Mouse (Mus musculus) erythroblast, adult 5-6 weeks (primary cell): ENCODE data around the gene Nkd1. TPM values are rescaled to one million over a fixed set of nuclear protein-coding genes. Genes with fewer than 3 reads are reported as not detected.

Experiments used
- ATAC-seq: replicated peaks from 2 replicates; pipeline ENCODE4 v1.8.0; 2016; ENCODE audit warnings: moderate number of reproducible peaks, mild to moderate bottlenecking, moderate TSS enrichment, inconsistent platforms; ENCODE audit not compliant: poor library complexity, low FRiP score, severe bottlenecking
- total RNA-seq, 2 experiments: library from RNA; stranded (forward) in 1 of 2; stranded (reverse) in 1 of 2; fragments of 150-400 nt in 1 of 2; fragments of 200-764, 138-1000 nt in 1 of 2; gene quantifications; 2 replicates each; pipeline versions ENCODE4 v1.2.3 to v1.2.4; 2015 to 2017; ENCODE audit warnings: low replicate concordance in 2 of 2

Nkd1 gene
- total RNA-seq (2015; ENCODE audit: low replicate concordance), result not detected in 2 replicates
- 0.42 TPM in 1 of 2 replicates, not detected in the other for total RNA-seq (2017; ENCODE audit: low replicate concordance)

DNA sequence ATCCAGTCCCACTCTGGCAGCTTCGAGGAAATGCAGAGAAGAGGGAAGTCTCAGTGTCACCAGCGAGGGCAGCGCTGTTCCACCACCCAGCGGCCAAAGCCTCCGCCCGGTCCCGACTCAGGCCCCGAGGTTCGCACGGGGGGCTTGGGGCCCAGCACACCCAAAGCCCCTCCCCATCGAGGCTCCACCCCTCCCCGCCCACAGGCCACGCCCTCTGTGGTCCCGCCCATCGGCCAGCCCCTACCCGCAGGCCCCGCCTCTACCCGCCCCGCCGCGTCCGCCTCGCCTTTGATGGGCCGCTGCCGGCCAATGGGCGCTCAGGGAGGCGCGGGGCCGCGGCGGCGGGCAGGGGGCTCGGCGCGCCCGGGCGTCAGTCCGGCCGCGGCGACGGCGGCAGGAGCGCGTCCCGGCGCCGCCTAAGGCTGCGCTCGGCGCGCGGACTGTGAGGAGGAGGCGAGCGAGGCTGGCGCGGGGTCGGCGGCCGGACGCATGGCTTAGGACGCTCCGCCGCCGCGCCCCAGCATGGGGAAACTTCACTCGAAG lies at the start of gene Nkd1:
Gene Nkd1, plus strand, starts transcription at position 370 of the 543 bp plus-strand sequence.
- no peak for ATAC-seq

DNA sequence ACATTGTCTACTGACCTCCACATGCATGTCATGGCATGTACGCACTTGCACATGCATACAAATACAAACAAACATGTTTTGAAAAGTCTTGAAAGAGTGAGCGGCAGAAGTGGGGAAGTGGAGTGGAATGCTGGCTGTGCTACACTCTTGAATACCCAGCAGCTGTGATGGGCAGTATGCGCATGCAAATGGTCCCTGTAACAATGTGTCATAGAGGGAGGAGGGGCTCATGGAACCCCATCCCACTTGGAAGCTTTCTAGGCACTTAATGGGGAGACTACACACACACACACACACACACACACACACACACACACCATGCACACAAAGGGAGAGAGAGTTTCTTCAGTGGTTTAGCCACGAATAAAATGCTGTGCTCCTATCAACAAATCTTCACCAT lies 39.9 kb upstream of the Nkd1 start:
- ATAC-seq, result no peak

DNA sequence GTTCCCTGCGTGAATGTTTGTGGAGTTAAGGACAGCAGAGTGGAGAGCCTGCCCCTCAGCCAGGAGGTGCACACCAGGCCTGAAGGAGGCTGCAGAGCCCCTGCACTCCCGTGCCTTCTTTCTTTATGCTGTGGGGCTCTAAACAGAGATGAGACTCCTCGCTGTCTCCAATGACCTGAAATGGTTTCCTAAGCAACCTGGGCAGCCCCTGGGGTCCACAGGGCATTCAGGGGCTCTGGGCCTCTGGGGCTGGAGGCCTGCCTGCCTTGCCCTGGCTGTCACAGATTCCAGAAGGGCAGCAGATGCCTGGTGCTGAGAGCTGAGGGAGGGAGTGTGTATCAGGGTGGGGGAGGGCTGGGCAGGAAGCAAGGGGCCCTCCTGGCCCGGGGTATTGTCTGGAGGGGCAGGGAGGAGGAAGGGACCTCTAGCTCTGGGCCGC lies 32.7 kb upstream of the Nkd1 start:
- ATAC-seq, result no peak

DNA sequence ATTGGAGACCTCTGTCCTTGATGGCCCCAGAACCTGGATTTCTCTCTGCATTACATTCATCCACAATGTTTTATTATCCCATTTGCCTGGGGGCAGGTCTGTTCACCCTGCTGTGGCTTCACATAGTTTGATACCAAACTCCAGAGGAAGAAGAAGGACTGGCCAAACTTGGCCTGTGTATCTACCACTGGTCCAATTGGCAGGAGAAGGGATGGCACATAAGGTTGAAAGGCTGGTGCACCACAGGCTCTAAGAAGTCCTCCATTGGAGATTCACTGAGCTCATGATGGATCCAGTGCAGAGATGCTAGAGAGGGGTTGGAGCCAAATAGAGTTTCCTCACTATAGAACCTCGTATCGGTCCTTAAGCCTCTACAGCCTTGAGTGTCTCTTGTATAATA lies 27.1 kb upstream of the Nkd1 start:
- no peak for ATAC-seq

DNA sequence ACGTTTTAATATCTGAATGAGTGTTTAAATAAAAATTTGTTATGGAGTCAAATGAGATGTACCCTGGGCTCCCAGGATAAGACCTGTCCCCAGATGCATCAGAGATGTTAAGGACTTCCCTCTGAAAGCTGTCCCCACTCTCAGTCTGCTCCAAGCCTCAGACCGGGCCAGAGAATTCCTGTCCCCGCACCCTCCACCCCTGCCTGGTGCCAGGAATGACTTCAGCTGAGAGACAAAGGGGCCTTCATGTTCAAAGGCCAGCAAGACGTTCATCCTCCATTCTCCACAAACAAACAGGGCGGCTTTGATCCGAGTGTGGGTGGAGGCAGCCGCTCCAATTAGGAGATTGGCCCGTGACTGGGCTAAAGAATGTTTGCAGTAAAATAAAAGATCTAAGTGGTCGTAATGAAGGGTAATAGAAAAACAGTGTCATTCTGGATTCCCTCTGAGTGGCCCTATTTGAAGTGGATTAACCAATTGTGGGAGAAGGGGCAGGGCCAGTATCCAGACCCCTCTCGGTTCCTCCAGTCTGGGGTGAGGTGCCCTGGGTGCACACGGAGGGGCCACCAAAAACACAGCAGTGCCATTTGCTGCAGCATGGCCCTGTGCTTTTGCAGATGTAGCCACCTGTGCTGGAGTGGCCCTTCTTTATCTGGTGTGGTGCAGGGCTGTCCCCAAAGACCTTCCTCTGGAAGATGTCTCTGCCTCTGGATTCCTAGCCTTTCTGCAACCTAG lies 25.9 kb upstream of the Nkd1 start:
- no peak for ATAC-seq

DNA sequence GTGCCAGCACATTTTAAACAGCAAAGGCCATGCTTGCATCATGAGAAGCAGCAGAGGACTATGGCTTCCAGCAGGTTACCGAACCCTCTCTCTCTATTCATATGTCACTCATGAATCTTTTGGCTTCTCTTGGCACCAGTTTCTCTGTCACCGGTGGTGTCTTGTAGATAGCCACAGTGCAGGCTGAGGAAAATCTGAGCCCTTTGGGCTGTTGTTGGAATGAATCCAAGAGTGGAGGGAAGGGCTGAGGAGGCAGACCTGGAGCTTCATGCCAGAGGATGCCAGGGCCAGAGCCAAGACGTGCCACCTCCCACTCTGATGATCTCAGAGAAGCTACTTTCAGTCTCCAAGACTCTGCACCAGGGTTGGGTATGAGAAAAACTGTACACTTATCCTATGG lies 19.0 kb upstream of the Nkd1 start:
- no peak for ATAC-seq

DNA sequence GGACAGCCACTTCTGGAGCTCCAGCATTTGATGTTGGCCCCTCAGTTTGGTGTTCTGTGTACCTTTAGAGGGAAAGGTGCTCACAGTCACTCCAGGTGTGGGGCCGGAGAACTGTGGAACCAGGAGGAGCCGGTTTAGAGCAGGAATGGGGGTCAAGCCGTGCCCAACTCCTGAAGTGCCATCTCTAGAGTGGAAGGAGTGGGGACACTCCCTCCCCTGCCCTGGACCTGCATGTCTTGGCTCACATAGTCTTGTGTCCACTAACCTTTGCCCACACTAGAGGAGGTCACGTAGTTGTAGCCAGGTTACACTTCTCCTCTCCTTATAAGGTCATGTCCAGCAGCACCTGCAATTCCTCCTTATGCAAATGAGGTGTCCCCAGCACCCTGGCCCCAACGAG lies 14.2 kb upstream of the Nkd1 start:
- ATAC-seq, result no peak

DNA sequence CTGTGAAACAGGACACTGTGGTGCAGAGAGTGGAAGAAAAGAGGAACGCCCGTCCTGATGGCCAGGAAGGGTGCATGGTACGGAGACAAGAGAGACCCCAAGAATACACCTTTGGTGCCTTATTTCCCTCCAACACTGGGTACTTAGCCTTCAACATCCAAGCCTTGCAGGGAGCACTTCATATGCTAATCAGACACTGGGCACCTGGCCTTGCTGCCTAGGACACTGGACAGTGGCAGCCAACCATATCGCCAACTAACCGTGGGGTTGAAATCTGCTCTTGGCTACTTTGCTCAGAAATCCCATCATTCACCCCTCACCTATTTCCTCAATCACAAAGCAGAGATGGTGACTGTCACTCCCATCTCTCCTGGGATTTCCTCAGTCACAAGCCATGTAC lies 10.1 kb upstream of the Nkd1 start:
- ATAC-seq, result no peak

DNA sequence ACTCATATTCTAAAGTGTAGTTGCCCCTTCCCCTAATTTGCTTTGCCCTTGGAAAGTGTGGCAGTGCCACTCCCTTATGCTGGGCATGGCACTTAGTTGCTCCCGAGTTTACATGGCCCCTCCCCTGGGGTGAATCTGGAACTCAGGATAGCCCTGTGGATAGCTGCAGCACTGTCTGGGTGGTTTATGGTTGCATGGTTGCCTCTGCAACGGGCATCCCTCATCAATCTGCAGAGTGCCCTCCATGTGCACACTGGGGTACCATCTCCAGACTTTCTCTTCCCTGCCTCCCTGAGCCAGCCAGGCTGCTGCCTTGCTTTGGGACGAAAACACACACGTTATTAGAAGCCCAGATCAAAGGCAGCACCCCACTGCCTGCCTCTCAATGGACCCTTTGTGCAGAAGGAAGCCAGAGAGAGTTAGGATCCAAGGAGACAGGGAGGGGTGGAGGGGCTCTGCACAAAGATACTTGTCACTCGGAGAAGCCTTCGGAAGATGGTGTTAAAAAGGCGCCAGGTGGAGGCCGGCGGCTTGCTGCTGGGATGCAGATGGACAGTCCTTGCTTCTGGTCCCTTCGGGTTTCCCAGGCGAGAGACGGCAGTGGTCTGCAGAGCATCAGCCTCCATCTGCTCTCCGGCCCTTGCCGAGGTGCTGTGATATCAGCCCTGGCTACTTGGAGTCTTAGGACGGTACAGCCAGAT lies 8.9 kb upstream of the Nkd1 start:
- no peak for ATAC-seq

DNA sequence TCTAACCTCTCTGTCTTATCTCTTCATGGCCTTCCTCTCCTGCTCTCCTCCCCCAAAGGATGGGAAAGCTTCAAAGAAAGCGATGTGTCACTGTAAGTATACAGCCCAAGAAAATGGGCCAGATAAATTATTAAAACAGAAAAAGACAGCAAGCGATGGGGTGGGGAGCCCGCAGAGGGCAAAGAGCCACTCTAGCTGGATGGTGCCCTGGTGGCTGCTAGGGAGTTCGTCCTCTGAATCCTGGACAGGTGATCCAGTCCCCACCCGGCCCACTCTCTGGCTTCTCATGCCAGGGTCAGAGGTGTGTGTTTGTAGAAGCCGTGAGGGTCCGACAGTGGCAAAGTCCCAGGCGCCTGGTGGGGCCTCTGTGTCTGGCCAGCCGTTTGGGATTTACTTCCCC lies 3.1 kb upstream of the Nkd1 start:
- ATAC-seq, result no peak

DNA sequence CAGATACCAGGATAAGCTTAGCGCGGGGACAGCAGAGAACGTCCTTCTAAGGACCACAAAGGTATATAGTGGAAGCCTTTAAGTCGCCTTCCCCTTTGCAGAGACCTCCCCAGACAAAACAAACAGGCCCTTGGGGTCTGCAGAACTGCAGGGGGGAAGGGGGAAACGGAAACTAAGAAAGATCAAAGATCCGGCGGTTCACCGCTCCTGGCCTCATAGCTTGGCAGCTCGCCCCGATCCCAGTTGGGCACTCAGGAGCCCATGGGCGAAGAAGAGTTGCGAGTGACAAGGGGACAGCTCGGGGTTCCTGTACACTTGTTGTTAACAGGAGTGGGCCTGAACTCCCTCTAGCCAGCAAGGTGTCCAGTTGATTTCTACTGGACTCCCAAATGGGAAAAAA lies 773 bp upstream of the Nkd1 start:
- no peak for ATAC-seq

DNA sequence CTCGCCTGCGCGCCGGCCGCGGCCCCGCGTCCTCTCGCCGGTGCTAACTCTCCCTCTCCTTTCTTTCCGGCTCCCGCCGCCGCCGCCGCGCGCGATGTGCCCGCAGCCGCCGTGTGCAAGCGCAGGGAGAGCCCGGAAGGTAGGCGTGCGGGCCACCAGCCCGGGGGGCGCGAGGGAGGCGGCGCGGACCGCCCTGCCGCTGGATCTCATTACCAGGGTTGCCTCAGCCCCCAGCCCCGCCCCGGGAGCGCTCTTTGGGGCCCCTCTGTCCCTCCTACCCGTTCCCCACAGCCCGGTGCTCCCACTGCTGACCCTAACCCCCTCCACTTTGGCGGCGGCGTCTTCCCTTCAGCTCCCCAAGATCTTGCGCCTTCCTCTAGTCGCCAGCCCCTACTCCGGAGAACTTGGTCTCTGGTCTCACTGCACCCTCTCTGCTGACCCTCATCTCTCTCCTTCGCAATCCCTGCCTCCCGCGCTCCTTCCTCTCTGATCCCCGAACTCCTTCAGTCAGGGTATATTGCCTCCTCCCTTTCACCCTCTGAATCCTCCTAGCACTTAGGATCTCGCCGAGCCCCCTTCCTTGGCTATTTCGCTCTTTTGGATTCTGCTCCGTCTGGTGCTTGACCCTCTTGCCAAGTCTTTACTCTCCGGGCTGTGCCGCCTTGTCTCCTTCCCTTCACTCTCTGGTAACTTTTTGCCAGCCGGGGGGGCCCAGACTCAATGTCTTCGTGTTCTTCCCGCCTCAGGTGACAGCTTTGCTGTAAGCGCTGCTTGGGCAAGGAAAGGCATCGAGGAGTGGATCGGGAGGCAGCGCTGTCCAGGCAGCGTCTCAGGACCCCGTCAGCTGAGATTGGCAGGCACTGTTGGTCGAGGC lies 624 bp downstream of the Nkd1 start:
- no peak for ATAC-seq

DNA sequence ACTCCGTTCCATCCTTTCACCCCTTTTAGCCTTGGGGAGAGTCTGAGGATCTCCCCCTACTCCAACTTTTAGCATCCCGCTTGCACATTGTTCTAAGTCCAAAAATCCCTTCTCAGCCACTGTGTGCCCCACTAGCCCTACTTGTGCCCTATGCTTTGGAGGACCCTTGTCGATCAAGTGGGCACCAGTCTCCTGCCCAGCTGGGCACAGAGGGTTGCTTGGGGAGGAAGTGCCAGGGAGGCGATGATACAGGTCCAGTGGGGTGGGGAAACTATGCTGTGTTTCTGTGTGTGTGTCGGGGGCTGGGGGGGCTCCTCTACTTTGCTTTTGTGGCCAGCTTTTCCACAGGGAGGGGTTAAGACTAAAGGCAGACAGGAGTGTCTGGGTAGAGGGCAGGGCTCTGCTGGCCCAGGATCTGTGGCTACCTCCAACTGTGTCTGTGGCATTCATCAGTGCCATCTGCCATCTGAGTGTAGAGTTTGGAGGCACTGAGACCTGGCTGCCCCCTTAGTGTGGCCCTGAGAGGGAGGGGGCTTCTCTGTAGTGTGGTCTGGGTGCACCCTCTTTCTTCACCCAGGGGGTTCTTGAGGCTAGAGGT lies 1.4 kb downstream of the Nkd1 start:
- ATAC-seq, result no peak

DNA sequence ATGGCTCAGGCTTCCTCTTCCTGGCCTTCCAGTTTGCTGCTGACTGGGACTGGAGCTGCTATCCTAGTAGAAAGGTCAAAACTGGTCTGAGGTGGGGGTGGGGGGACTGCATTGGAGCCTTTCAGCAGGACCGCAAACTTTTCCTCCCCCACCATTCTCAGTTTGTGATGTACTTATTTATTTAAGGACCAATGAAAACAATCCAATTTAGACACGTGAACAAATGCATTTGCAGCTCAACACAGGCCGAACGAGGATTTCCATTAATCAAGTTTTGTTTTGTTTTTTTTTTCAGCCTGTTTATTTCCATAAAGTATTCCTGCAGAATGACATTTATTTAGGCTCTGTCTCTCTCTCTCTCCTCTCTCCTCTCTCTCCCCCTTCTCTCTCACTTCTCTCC lies 2.5 kb downstream of the Nkd1 start:
- no peak for ATAC-seq

DNA sequence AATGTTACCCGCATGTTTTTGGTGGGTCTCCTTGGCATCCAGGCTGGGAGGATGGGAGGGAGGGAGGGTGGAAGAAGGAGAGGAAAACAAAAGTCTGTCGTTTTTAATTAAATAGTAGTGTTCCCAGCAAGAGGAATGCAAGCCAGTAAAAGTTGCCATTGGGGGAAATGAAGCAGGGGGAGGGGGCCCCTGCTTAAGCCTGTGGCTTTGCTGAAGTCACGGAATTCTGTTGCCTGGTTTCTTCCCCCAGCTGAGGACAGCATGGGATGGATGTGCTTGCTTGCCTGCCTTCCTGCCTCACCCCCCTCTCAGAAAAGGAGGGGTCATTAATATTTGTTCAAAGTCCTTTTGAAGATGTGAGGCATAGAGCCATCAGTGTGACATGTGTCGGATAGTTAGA lies 3.0 kb downstream of the Nkd1 start:
- ATAC-seq, result no peak

DNA sequence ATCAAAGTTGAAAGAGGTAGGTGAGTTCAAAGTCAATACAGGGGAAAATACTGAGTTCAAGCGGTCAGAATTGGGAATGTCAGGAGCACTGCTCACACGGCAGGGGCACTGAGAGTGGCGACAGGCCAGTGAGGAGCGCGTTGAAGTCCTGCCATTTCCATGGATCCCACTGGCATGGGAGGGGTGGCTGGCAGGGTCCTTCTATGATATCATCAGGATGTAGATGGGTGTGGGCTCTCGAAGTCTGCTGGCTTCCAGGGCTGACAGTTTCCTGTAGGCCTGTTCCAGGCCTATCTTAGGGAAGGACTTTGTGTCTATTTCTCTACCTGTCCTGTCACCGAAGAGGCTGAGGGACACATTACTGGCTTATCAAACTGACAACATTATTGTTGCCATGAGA lies 3.7 kb downstream of the Nkd1 start:
- no peak for ATAC-seq

DNA sequence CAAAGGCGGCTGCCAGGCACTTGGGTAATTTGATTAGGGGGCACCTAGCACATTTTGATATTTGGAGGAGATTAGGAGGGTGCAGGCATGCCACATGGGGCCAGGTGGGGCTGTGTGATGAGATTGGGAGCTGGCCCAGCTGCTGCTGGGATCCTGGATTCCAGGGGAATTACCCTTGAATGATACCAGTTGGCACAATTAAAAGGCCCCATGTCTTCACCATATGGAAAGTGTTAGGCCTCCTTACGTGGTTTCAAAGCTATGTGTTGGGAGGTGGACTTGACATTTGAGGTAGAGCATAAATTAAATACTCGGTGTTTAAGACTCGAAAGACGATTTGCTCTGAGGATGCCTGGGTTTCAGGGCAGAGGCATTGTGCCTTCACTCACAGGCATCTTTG lies 5.1 kb downstream of the Nkd1 start:
- no peak for ATAC-seq

DNA sequence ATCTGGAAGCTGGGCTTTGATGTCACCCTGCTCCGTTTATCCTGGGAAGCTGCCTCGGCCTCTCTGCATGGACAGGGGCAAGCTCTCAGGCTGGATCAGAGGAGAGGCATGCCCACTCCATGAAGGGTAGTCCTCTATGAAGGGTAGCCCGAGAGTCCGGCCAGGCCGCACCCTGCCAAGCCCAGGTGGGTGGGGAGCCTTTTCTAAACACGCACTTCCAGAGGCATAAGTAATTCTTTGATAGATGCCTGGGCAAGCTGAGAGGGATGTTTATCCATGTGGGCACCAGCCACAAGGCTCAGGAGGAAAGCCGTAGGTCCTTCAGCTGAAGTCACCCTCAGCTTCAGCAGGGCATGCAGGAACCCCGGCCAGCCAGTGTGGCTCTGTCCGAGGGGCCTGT lies 7.0 kb downstream of the Nkd1 start:
- ATAC-seq, result no peak

DNA sequence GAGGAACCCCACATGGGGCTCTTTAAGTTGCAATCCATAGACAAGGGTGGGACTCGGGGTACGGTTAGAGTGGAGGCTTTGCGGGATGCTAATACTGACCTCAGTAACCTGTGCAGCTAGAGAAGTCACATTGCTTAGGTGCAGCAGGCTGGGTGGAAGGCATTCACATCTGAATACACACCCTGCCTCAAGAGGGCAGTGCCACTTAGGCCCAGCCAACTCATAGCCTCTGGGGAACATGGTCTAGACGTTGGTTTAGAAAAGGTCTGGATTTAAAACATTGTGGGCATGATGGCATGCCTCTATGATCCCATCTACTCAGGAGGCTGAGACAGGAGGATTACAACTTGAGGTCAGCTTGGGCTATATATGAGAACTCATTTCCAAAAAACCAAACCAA lies 8.6 kb downstream of the Nkd1 start:
- no peak for ATAC-seq

DNA sequence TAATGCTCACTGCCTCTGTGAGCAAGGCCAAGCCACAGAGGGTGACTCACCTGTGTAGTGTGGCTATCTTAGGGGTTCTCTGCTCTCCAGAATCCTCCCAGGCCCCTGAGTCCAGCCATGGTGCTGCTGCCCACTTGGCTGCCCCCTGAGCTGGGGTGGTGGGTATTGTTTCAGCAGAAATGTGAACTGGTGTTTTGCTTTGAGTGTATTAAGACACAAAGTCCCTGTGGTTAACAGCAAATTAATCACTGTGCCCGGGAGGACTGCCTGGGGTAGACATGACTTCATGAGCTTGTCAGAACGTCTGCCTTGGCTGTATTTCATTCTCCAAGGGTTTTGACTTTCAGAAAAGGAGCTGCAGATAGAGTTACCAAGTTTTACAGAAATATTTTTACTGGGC lies 15.9 kb downstream of the Nkd1 start:
- no peak for ATAC-seq
